Mouse (Mus musculus): Measurements from ENCODE around the gene Ttc28.

DNA sequence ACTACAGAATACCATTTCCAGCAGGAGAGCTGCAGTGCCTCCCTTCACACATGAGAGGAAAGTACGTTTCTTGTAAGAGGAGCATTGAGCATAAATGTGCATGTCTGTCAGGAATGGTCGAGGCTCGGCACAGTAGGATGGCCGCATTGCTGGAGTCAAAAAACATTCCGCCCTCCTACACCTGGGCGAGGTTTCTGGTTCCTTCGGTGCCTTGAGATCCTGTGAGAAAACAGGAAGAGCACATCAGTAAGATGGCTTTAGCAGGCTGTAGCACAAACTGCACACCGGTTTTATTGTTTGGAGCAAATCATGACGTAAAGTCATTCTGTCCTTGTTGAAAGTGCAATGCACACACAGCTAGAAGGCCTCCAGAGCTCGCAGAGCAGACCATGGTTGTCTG, 235.0 kb downstream of the Ttc28 start:
- TF ChIP-seq CTCF (IDR thresholded peaks at IDR 0.05; ENCODE audit: low read depth) (no peak), EP300 (IDR thresholded peaks at IDR 0.05; ENCODE audit: low read depth) (no peak)
